Mouse (Mus musculus) ES-Bruce4 (cell line): Measurements from ENCODE around the gene Pnpla2.

ENCODE experiments used
- CTCF ChIP-seq: IDR thresholded peaks from one replicate; pipeline ENCODE4 v1.8.1; 2011; ENCODE audit warnings: low read depth, low read length
- EP300 ChIP-seq: IDR thresholded peaks from 2 replicates; pipeline ENCODE4 v1.6.1; 2011; ENCODE audit warnings: low read depth, low read length; ENCODE audit not compliant: insufficient read depth
- POLR2A ChIP-seq: IDR thresholded peaks from one replicate; pipeline ENCODE4 v1.8.1; 2011; ENCODE audit warnings: low read length; ENCODE audit not compliant: insufficient read depth

DNA sequence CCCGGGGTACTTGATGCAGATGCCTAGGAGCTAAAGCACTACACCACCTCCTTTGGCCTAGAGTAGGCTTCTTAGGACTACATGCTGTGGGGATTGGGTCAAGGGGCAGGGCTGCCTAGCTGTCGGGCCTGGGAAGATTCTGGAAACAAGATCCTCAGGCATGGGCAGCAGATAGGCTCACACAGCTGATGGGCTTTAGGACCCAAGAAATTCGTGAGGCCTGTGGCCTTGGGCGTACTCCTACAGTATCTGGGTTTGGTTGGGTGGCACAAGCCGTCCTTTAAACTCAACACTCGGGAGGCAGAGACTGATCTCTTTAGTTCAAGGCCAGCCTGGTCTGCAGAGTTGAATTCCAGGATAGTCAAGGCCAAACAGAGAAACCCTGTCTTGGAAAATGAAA, 17.2 kb downstream of the Pnpla2 start:
- TF ChIP-seq CTCF (no peak), POLR2A (no peak), EP300 (no peak)
